Mouse (Mus musculus): ENCODE measurements at regions not wholly inside any gene's neighbourhood (a gene's known extent, or its start where the extent isn't known, plus 50 kb on each side); places are given as distances from the start of the nearest gene placed in this dataset.

DNA sequence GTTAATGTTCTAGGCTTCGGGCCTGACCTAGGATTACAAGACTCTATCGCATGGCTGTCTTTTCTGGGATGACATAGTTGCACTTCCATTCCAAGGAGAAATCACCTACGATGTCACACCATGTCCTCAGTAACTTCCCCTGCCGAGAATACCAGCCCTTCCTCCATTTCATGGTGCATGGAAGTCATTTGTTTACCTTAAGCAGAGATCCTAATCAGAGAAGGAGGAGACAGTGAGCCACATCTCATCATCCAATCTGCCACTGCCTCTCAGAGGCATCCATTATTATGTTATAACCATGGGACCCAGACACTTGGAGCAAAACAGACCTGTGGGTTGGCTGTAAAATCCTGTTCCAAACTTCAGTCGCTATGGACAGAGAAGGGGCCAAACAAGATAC lies 550.1 kb upstream of the Klf4 start:
- DNase-seq (ENCODE audit: extremely low read depth, low read depth) = no peak

- no peak for DNase-seq (ENCODE audit: extremely low read depth, low read depth)
These were observed 548.7 kb upstream of the Klf4 start for GRCm38 (mm10) chr4:56080960-56081359.

DNA sequence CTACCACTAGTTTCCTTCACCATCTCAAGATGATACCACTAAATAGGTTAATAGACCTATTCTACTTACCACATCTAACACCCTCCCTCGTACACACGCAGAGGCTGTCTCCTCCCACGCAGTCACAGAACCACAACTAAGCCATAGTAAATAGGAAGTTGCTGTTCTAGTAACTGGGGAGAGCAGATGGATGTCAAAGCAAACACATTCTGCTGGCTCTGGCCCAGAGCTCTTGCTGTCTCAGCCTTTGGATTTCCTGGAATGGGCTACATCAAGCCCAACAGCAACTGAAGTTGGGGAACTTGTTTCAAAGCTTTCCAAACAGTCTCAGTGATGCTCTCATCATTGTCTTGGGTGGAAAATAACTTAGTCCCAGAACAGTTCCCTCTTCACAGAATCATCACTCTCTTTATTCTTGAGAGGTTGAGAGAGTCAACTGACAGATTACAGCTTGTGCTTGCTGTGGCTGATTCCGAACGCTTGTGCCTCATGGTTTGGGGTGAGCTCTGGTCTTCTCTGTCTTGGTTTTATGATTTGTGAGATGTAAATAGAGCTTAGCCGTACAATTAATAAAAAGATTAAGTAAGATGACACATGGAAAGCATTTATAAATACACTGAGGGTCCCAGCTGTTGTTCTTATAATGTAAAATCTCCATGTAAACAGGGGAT lies 538.5 kb upstream of the Klf4 start:
- no peak for DNase-seq (ENCODE audit: extremely low read depth, low read depth)

DNA sequence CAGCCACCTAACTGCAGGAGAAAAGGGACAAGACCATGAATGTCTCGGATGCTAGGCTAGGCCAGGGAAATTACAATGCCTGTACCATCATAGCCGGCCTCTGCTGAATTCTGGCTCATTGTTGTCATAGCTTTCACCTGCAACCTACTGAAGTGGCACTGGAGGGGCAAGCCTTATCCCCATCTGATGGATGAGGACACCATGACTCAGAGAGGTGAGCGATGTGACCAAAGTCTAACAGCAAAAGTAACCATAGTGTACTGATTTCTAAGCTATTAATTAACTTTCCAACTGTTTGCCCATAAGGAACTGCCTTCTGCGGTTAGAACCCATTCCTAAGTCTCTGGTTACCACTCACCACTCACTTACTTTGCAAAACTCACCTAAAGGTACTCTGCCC lies 536.6 kb upstream of the Klf4 start:
- no peak for DNase-seq (ENCODE audit: extremely low read depth, low read depth)

DNA sequence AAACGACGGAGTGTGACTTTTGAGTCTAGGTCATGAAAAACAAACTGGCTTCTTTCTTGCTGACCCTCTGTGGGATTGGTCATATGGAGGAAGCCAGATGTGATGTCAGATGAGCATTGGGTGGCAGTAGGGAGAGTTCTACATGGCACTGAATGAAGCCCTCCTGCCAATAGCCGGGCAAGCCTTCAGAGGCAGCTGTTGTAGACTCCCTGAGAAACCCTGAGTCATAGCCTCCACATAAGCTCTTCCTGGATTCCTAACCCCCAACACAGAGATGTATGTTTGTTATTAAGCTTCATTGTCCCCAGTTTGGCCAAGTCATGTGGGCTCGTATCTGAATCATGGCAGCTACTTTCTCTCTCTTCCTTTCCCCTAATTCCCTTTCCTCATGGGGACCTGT lies 532.4 kb upstream of the Klf4 start:
- DNase-seq (ENCODE audit: extremely low read depth, low read depth) = no peak

GRCm38 (mm10) chr4:56051792-56052380 lies 519.6 kb upstream of the Klf4 start:
- no peak for DNase-seq (ENCODE audit: extremely low read depth, low read depth)

DNA sequence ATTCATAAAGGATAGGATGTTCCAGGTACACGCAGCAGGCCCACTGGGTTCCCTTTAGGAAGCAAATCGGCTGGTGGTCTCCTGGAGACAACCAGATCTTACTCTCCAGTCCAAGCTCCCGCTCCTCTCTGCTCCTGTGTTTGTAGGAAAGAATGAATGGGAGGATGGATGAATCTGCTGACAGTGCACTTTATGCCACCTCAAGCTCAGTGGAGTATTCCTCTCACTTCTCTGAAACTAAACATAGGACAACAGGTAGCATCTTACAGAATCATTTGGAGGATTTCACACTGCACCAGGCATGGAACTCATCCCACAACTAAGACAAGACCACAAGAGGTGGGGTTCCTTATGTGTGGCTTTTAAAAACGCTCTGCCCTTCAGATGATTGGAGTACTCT lies 507.1 kb upstream of the Klf4 start:
- DNase-seq (ENCODE audit: extremely low read depth, low read depth) = no peak

- no peak for DNase-seq (ENCODE audit: extremely low read depth, low read depth)
These were observed 504.1 kb upstream of the Klf4 start for GRCm38 (mm10) chr4:56036334-56036733.

DNA sequence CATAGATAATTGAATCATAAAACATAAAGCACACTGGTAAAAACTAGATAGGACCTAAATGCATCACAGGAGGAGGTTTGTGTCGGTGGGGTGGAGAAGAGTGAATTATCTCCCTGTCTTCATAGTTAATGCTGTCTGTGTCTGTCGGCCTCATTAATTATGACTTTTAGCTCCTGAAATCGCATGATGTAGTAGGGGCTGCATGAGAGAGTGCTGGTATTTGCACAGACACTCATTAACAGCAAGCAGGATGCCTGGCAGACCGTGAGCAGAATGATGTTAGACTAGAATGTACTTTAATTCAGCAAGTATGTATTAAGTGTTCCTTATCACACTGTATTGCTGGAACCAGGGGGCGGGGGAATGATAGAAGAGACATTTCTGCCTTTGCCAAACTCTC lies 503.3 kb upstream of the Klf4 start:
- no peak for DNase-seq (ENCODE audit: extremely low read depth, low read depth)

- DNase-seq (ENCODE audit: extremely low read depth, low read depth) = no peak
These were observed 496.2 kb upstream of the Klf4 start for GRCm38 (mm10) chr4:56028441-56028840.

DNA sequence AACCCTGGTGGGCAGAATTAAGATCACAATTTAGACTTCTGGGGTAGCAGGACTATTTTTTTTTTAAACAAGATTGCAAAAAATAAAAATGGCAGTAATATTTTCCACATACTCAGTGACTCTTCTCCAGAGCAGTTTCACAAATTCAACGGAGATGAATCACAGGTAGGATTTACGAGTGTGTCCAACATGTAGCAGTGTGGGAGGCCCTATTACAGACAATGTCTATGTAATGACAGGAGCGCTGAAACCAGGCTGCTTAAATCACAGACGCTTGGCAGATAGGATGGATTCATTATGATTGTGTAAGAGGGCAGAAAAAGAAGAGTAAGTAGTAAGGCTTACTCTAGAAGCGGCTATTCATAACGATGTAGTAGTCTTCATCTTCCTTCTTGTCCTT lies 495.0 kb upstream of the Klf4 start:
- no peak for DNase-seq (ENCODE audit: extremely low read depth, low read depth)

- DNase-seq (ENCODE audit: extremely low read depth, low read depth) = no peak
These were observed 492.2 kb upstream of the Klf4 start for GRCm38 (mm10) chr4:56024478-56024877.

GRCm38 (mm10) chr4:56018212-56018611 lies 485.9 kb upstream of the Klf4 start:
- no peak for DNase-seq (ENCODE audit: extremely low read depth, low read depth)

GRCm38 (mm10) chr4:56015481-56015880 lies 483.2 kb upstream of the Klf4 start:
- no peak for DNase-seq (ENCODE audit: extremely low read depth, low read depth)

GRCm38 (mm10) chr4:56008287-56008686 lies 476.0 kb upstream of the Klf4 start:
- no peak for DNase-seq (ENCODE audit: extremely low read depth, low read depth)

GRCm38 (mm10) chr4:56004227-56004626 lies 472.0 kb upstream of the Klf4 start:
- DNase-seq (ENCODE audit: extremely low read depth, low read depth) = no peak

DNA sequence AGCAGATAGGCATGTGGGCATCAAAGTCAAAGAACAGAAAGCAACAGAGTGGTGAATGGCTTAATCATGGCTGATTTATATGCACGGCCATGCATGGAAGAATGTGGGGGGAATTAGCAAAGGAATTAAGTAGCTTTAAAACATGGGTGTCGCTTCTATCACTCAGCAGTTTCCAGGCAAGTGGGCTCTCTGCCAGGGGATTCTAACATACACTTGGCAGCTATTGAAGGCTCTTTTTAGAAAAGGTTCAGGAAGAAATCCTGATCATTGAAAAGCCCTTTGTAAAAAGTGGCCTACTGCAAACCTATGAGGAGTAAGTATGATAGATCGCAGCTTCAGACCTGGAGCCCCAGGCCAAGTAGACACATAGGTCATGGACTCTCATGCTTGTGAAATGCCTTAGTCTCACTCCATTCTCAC lies 469.1 kb upstream of the Klf4 start:
- DNase-seq (ENCODE audit: extremely low read depth, low read depth) = no peak

DNA sequence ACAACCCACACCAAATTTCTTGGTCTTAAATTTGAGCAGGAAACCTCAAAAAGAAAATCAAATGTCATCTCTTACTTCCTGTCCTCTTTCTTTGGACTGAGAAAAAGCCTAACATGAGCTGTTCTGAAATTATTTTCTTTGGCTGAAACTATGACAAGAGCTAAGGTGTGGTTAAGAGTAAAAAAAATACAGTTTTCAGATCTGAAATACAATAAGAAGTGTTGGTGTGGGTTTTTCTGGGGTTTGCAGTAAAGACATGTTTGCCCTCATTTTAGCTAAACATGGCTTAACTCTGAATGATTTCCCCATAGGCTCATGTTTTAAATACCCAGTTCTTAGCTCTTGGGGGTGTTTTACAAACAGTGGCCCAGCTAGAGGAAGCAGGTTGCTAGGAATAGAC lies 451.8 kb upstream of the Klf4 start:
- DNase-seq (ENCODE audit: extremely low read depth, low read depth) = no peak

- no peak for DNase-seq (ENCODE audit: extremely low read depth, low read depth)
These were observed 446.3 kb upstream of the Klf4 start for GRCm38 (mm10) chr4:55978539-55978938.

DNA sequence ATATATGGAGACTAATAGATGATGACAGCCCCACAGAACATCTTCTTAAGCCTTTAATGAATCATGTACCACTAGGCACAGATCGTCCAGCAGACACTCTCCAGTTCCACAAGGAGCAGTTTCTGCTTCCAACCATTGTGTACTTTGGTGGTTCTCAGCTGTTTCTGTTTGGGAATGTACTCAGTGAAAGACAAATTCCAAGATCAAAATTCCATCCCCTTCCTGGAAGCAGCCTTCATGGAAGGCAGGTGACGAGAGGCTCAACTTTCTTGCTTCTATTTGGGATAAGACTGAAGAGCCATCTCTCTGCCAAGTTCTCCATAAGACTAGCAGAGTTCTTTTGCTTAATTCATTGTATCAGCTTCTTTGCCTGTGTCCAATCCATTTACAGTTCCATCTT lies 444.0 kb upstream of the Klf4 start:
- DNase-seq (ENCODE audit: extremely low read depth, low read depth) = no peak

DNA sequence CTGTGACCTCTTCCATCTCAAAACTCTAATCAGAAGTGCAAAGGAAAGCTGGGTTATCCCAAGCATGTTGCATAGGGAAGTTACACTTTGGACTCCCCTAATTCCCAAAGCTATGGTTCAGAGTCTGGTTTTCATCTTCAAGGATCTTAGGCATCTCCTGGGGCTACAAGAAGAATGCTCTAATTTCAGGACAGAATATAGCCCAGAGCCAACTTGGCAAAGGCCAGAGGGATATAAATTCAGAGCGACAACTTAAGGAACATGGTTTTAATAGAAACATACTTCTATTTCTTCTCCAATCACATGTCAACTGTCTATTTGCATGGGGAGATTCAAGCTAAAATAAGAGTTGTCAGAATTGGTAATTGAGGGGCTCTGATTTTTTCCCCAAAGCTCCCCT lies 441.4 kb upstream of the Klf4 start:
- no peak for DNase-seq (ENCODE audit: extremely low read depth, low read depth)

DNA sequence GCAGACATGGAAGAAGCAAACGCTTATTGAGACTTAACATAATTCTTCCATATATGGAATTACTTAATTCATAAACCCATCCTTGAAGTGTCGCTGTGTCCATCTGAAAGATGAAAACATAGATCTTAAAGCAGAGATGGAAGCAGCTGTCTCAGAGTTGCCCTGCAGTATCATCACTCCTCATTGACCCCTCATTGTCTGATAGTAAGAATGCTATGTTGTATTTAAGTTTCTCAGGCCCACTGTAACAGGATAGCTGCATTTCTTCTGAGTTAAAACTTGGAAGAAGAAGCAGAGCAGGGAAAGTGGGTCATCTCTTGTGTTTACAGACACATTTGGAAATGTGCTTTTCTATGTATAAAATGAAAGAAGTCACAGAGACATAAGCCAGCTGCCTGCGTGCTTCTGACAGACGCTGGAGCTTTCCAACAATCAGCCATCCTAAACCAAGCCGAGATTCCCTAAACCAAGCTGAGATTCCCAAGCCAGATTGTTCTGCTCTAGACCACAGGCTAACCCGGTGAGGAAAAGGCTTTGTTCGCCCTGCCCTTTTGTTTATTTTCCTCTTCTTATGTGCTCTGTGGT lies 440.1 kb upstream of the Klf4 start:
- DNase-seq (ENCODE audit: extremely low read depth, low read depth) = no peak

DNA sequence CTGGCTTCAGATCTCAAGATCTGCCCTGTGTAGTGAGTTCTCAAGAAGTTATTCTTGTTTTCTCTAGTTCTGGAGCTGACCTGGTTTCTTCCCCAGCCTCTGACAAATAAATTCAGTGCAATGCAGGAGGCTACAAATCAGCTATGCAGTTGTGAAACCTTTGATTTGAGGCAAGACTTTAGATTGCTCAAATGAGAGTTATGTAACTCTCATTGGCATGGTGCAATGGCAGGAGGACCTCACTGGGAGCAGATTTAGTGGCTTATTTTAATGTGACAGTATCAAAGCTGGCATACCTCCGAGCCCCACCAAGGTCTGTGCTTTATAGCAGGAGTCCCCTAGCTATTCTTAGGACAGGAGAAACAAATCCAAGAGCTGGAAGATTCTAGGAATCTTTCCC lies 427.8 kb upstream of the Klf4 start:
- DNase-seq (ENCODE audit: extremely low read depth, low read depth) = no peak

Data from MEL-GATA-1-ER (cell line).